Mouse (Mus musculus): ENCODE results near the gene C1qtnf5. TPM values are rescaled to one million over a fixed set of nuclear protein-coding genes. Genes with fewer than 3 reads are reported as not detected.

Gene C1qtnf5
- total RNA-seq, 2 experiments from 2014 or later: 15.5 to 21.3 TPM

- no peak for DNase-seq
- intact Hi-C loops (cut with DNase I): no loop called here
These were observed 28.8 kb upstream of the C1qtnf5 start for GRCm38 (mm10) chr9:44078136-44078797.

GRCm38 (mm10) chr9:44078955-44079756 lies 27.9 kb upstream of the C1qtnf5 start:
- peak; percentile 90 to 91 for DNase-seq
- intact Hi-C loops (cut with DNase I): no loop called here

DNA sequence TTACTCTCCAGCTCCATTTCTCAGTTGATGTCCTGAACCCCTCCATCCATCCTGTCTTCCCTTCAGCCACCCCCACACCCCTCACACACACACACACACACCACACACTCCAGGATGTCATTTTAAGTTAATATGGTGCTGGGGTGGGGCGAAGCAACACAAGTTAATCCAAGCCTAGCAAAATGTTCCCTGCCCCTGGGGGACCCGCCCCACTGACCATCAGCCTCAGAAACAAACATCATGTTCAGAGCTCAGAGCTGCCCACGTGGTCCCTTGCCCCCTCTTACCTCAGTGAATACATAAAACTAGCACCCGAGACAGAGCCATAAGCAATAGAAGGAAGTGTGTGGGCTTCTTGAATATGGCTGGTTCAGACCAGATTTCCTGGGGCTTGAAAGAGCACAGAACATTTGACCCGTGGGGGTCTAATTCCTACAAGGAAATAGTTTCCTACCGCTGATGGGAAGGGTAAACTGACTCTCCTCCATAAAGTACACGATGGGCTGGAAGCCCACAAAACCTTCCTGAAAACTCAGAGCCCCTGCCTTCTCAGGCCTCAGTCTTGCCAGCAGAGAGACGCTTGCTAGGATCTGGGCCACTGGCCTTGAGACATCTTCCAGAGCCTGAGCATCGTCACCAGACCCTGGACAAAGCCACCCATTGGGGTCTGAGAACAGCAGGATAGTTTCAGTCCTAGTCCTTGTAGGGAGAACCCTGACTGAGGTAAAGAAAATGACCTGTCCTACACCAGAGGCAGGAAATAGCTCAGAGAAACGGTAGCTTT lies 26.9 kb upstream of the C1qtnf5 start:
- intact Hi-C loops (cut with DNase I): no loop called here
- no peak for DNase-seq

GRCm38 (mm10) chr9:44080953-44081352 lies 26.1 kb upstream of the C1qtnf5 start:
- intact Hi-C loops (cut with DNase I): no loop called here
- peak in 1 of 2 experiments; percentile 59 for DNase-seq

DNA sequence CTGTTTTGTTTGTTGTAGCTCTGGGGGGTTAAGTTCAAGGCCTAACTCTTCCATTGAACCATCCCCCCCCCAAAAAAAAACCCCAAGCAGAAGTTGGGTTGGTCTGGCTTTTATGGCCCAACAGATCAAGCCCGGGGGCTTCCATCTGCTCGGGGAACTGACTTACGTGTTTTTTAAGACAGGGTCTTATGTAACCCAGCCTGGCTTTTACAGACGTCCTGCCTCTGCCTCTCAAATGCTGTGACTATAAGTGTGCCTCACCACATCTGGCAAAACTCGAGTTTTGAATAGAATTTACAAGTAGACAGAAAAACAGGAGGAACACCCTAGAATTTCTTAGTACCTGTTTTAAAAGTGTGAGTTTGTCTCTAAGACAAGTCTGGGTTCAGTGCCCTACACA lies 25.5 kb upstream of the C1qtnf5 start:
- intact Hi-C loops (cut with DNase I): no loop called here
- DNase-seq: no peak

- peak in 1 of 2 experiments; percentile 2 for DNase-seq
These were observed 24.8 kb upstream of the C1qtnf5 start for GRCm38 (mm10) chr9:44082266-44082665.

GRCm38 (mm10) chr9:44083392-44084121 lies 23.5 kb upstream of the C1qtnf5 start:
- peak in 1 of 2 experiments; percentile 55 for DNase-seq
- intact Hi-C loops (cut with DNase I): no loop called here

More at GRCm38 (mm10) chr9:44082266-44082665, 24.8 kb upstream of the C1qtnf5 start:
- intact Hi-C loops (cut with DNase I): no loop called here

DNA sequence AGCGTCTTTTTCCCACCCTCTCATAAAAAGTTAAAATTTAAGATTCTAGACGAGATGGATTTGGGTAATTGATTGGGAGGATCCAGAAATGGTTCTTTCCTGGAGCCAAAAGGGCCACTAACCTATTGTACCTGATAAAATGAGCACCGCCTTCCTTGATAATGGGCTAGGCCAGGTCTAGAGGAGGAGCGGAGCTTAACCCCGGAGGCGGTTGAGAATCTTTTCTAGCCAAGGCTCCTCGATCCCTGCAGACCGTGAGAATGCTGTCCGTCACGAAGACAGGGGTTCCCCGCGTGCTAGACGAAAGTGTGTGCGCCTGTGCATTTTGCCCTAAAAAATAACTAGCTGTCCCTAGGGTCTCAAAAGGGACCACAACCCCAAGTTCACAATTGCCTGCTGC lies 22.8 kb upstream of the C1qtnf5 start:
- intact Hi-C loops (cut with DNase I): no loop called here
- no peak for DNase-seq

GRCm38 (mm10) chr9:44084659-44085229 lies 22.3 kb upstream of the C1qtnf5 start:
- intact Hi-C loops (cut with DNase I): no loop called here

DNA sequence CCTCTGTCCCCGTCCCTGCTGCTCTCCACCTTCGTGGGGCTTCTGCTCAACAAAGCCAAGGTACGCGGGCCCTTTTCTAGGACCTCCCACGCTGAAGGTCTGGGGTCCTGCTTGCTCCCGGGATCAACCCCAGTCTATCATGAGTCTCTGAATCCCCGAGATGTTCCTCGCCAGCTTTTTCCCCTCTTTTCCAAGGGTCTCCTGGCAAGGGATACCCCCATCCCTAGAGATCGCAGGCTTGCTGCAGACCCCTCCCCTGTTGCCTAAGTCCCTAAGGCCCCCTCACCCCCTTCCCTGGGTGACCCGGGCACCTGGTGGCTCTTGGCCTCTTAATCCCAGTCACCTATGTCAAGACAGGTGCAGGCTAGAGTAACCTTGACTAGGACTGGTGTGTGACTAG lies 21.8 kb upstream of the C1qtnf5 start:
- intact Hi-C loops (cut with DNase I): no loop called here
- peak in 1 of 2 experiments; percentile 34 for DNase-seq

More at GRCm38 (mm10) chr9:44084659-44085229, 22.3 kb upstream of the C1qtnf5 start:
- peak; percentile 95 to 96 for DNase-seq

GRCm38 (mm10) chr9:44085741-44086665 lies 21.0 kb upstream of the C1qtnf5 start:
- peak; percentile 83 to 84 for DNase-seq
- intact Hi-C loops (cut with DNase I): no loop called here

DNA sequence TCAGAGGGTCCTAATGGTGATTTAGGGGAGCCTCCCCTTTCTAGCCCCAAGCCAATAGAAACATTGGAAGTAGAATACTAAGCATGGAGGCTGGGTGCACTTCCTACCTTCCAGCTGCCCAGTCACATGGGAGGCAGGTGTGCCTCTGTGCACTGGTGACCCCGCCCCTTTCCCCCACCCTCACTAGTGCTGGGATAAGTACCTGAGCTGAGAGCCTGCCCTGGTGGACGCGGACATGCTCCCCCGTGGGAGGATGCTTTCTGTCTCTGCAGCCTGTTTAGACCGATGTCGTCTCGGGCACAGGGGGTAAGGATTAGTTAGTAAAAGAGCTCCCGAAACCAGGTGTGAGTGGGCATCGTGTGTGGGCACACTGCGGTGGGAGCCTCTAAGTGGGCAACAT lies 20.1 kb upstream of the C1qtnf5 start:
- intact Hi-C loops (cut with DNase I): no loop called here
- peak in 1 of 2 experiments; percentile 35 for DNase-seq

DNA sequence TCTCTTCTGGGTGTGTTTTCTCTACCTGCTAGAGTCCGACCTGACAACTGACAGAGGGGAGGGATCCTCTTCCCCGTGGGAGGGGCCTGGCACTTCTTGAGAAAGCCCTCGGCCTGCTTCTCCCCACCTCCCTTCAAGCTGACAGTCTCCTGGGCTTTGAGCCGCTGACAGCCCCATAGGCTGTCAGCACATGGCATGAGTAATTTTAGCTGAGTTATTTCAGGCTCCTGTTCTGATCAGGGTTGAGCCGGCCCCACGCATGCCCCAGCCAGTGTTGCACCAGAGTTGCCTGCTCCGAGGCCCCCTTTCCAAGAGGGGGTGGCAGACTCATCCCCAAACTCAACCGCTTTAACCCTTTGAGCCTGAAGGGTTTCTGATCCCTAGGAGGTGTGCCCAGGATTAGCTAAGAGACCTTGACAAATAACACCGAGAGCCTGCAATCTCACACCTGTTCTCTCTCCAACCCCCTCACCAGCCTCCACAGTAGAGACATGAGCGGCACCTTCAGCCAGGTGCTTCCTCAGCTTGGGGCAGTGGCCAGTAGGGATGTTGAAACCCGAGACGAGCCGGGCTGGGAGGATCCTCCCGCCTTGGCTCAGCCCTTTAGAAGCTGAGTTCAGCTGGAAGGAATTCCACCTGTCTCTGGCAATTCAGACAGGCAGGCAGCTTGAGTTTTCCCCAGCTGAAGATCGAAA lies 19.1 kb upstream of the C1qtnf5 start:
- intact Hi-C loops (cut with DNase I): no loop called here
- DNase-seq: peak; percentile 69 to 81

DNA sequence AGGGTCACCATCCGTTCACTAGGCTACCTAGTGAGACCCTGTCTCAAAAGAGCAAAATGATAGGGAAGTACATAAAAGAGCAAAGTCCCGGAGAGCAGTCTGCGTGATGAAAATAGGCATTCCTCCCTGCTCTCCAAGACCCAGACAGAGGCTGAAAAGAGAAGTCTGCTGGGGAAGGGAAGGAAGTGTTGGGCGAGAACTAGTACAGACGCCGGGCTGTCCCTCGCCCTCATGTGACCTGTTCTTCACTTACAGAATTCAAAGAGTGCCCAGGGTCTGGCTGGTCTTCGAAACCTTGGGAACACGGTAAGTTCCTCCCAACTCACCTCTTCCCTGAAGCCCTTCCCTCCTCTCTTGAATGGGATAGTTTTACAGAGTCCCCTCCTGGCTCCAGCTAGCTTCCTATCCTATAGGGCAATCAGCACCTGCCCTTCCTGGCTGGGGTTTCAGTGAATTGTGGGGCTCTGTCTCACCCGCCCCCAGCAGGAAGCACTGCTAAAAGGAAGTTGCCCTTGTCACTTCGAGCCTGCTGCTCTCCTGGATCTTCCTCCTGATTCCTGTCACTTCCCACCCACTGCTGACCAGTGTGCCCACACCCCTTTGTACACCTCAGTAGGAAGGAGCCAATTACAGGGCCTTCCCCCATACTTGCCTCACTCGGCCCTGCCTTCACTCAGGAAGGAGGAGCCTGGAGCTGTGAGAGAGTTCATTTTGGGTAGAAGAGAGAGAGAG lies 18.0 kb upstream of the C1qtnf5 start:
- DNase-seq: no peak
- intact Hi-C loops (cut with DNase I): no loop called here

DNA sequence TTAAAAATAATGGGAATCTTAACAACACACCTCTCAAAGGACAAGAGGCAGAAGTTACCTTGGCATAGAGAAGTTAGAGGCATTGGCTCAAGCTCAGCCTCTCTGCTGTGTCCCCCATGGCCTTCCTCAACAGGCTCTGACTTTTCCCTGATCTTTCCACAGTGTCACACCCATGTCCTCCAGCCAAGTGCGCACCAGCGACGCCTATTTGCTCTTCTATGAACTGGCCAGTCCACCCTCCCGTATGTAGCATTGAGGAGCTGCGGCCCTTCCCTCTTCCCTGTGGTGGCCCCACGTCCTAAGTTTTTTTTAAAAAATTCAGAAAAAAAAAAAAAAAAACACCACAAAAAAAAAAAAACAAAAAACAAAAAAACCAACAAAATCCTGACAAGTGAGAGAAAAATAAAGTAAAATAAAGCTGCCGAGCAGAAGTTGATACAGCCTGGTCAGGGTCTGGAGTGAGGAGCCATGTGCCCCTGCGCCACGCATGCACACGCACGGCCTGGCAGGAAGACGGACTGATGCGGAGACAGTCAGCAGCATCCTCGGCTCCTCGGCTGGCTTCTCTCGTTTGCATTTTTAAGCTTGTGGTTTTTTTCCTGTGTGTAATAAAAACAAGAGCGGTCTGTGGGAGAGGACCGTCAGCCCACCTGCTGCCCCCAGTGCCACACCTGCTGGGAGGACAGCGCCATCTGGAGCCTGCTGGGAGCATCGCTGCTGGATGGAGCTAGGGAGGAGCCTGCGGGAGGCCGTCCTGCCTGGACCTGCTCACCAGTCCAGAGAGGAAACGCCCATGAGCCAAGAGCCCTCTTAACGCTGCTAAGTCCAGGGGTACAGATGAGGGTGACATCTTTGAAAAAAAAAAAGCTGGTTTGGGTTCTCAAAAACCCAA lies 13.2 kb upstream of the C1qtnf5 start:
- intact Hi-C loops (cut with DNase I): loop anchor here (2.0 kb wide), 1 partner anchor 21 kb away; no protein-coding TSS in a partner anchor
- peak; percentile 87 to 90 for DNase-seq

DNA sequence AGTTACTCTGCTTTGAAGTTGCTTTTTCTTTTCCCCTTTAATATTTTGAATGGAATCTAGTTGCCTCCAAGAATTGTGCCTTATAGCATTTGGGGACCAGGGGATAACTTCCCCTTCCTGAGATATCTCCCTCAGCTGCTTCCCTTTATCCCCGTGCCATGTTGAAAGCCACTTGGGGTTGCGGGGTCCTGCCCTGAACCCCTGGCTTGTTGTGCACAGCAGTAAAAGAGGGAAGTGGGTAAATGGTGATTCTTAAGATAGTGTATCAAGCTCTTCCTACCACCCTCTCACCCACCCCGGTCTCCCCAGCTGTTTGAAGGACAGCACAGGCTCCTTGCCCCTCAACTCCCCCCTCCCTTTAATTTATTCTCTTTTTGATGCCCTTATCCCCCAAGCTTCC lies 12.3 kb upstream of the C1qtnf5 start:
- no peak for DNase-seq
- intact Hi-C loops (cut with DNase I): loop anchor here (2.0 kb wide), 1 partner anchor 22 kb away; no protein-coding TSS in a partner anchor

DNA sequence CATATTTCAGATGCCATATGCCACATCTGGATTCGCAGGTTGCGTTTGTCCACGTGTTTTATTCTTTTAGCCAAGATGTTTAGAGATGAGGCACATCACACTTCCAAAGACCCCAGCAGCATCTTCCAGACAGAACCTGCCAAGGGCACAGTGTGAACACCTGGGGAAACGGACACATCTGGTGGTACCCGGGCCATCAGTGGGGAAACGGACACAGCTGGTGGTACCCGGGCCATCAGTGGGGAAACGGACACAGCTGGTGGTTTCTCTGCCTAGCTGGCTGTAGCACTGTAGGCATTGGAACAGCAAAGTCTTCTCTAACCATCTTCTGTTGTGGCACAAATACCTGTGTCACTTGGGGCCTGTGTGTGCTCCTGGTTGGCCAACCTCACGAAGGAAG lies 11.3 kb upstream of the C1qtnf5 start:
- DNase-seq: no peak
- intact Hi-C loops (cut with DNase I): loop anchor here (2.0 kb wide), 1 partner anchor 23 kb away; no protein-coding TSS in a partner anchor

All from heart, postnatal 10 days (tissue).